ENCODE assay signal across 9 mouse cellular contexts in genomic region chr13:12473724-12474378, GRCm38 (mm10). TPM values are rescaled to one million over a fixed set of nuclear protein-coding genes. Genes with fewer than 3 reads are reported as not detected.
DNase-seq lines count a peak whose midpoint lies in the region; ATAC-seq and TF ChIP-seq lines count a peak whose summit lies in the region.
"Had no signal": no experiment of that assay in that cellular context is flagged by ENCODE, and none has a peak within 500 bp of the region (broad histone marks: within the 10 kb centered on the region; RNA-seq: fewer than 3 reads in every experiment).

No protein-coding gene starts in this region.

- no peak overlapping the region for H3K27ac ChIP-seq in embryonic facial prominence, embryonic 12.5 days
- H3K27ac ChIP-seq in heart, embryonic 16.5 days (ENCODE audit: low read length): no peak overlapping the region
- H3K27ac ChIP-seq in thymus, adult 2 months (ENCODE audit: control insufficient read depth, insufficient read depth, low read length): no peak overlapping the region
- H3K27ac ChIP-seq: heart, embryonic 15.5 days had no signal

- H3K9me3 ChIP-seq in embryonic facial prominence, embryonic 12.5 days: no peaks in the 10 kb centered on the region
- no peaks in the 10 kb centered on the region for H3K9me3 ChIP-seq in heart, embryonic 16.5 days (replicated peaks; ENCODE audit: control insufficient read depth, low read length)
- H3K9me3 ChIP-seq: heart, embryonic 15.5 days had no signal

- no peaks in the 10 kb centered on the region for H3K4me1 ChIP-seq in embryonic facial prominence, embryonic 12.5 days
- H3K4me1 ChIP-seq in heart, embryonic 16.5 days (ENCODE audit: control insufficient read depth, insufficient read depth, low read length): no peaks in the 10 kb centered on the region
- H3K4me1 ChIP-seq in lung, adult 2 months (ENCODE audit: control insufficient read depth, insufficient read depth, low read length): no peaks in the 10 kb centered on the region
- H3K4me1 ChIP-seq in thymus, adult 2 months (replicated peaks; ENCODE audit: control insufficient read depth, insufficient read depth, low read length): peaks cover 11% of the 10 kb centered on the region
- H3K4me1 ChIP-seq: heart, embryonic 15.5 days had no signal

- peak; percentile 38 for TF ChIP-seq CTCF in C2C12 (IDR thresholded peaks at IDR 0.05; ENCODE audit: control insufficient read depth, insufficient read depth, insufficient read length)
- TF ChIP-seq CTCF in lung, adult 2 months (IDR thresholded peaks at IDR 0.05; ENCODE audit: insufficient read depth, low read length): peak; percentile 64
- no peak for TF ChIP-seq CTCF in thymus, adult 2 months (IDR thresholded peaks at IDR 0.05; ENCODE audit: borderline replicate concordance, control insufficient read depth, extremely low read depth, insufficient read depth, low read length, poor library complexity)

- H3K79me3 ChIP-seq in C2C12 (ENCODE audit: low read depth): no peaks in the 10 kb centered on the region

- H3K4me2 ChIP-seq in embryonic facial prominence, embryonic 12.5 days (replicated peaks): no peak overlapping the region
- H3K4me2 ChIP-seq in heart, embryonic 16.5 days (ENCODE audit: low read depth, low read length): no peak overlapping the region
- H3K4me2 ChIP-seq: heart, embryonic 15.5 days had no signal

- ATAC-seq in embryonic facial prominence, embryonic 12.5 days (ENCODE audit: insufficient number of reproducible peaks, insufficient read depth, low FRiP score, low TSS enrichment): peak; percentile 54
- ATAC-seq in heart, embryonic 16.5 days (replicated peaks; ENCODE audit: extremely low read depth, insufficient read depth, low FRiP score): peak; percentile 47; the same call in 1 of the 2 replicates

- peak overlapping the region; percentile 46 for H3ac ChIP-seq in C2C12 (ENCODE audit: control insufficient read depth, insufficient read length, low read depth)

- peak; percentile 30 for DNase-seq in adrenal gland, adult 8-10 months
- DNase-seq in kidney, postnatal 36 days: peak; percentile 62 to 87
- DNase-seq in lung, adult 2 months: peak; percentile 74
- peak; percentile 55 for DNase-seq in ovary, postnatal 10 days (ENCODE audit: low spot score)
- peak; percentile 83 for DNase-seq in thymus, adult 2 months

- no peak overlapping the region for H3K4me3 ChIP-seq in C2C12 (ENCODE audit: insufficient read depth, poor library complexity, severe bottlenecking)
- no peak overlapping the region for H3K4me3 ChIP-seq in embryonic facial prominence, embryonic 12.5 days
- no peak overlapping the region for H3K4me3 ChIP-seq in heart, embryonic 16.5 days (ENCODE audit: low read length)
- no peak overlapping the region for H3K4me3 ChIP-seq in lung, adult 2 months (replicated peaks; ENCODE audit: extremely low read depth, low read depth, low read length)
- H3K4me3 ChIP-seq in thymus, adult 2 months (ENCODE audit: control insufficient read depth, insufficient read depth, low read length): no peak overlapping the region
- H3K4me3 ChIP-seq: heart, embryonic 15.5 days had no signal

- H3K9ac ChIP-seq in embryonic facial prominence, embryonic 12.5 days: no peak overlapping the region
- no peak overlapping the region for H3K9ac ChIP-seq in heart, embryonic 16.5 days (ENCODE audit: low read length)
- H3K9ac ChIP-seq: heart, embryonic 15.5 days had no signal

- WGBS in embryonic facial prominence, embryonic 12.5 days: 38% methylated on average over 8 of the region's 8 CpGs
- WGBS in heart, embryonic 16.5 days: 34% methylated on average over 8 of the region's 8 CpGs
- WGBS in lung, adult 2 months: 34% methylated on average over 8 of the region's 8 CpGs
- WGBS in thymus, adult 2 months: 46% methylated on average over 8 of the region's 8 CpGs

- no peaks in the 10 kb centered on the region for H3K79me2 ChIP-seq in C2C12 (ENCODE audit: control insufficient read depth, insufficient read depth)

- no peak for TF ChIP-seq POLR2A in lung, adult 2 months (IDR thresholded peaks at IDR 0.05; ENCODE audit: borderline replicate concordance, extremely low read depth, low read depth, low read length)
- no peak for TF ChIP-seq POLR2A in thymus, adult 2 months (IDR thresholded peaks at IDR 0.05; ENCODE audit: control insufficient read depth, extremely low read depth, insufficient read depth, low read length, poor library complexity)

- H3K36me3 ChIP-seq in C2C12 (ENCODE audit: control insufficient read depth, insufficient read depth): no peaks in the 10 kb centered on the region
- H3K36me3 ChIP-seq in embryonic facial prominence, embryonic 12.5 days: 0 out of 2 replicates have a peak, but pooled peaks cover 5% of the 10 kb centered on the region
- no peaks in the 10 kb centered on the region for H3K36me3 ChIP-seq in heart, embryonic 16.5 days (ENCODE audit: control insufficient read depth, insufficient read depth)
- H3K36me3 ChIP-seq in thymus, adult 2 months (ENCODE audit: control insufficient read depth, insufficient read depth, low read length): no peaks in the 10 kb centered on the region
- H3K36me3 ChIP-seq: heart, embryonic 15.5 days had no signal

- H3K27me3 ChIP-seq in C2C12 (ENCODE audit: control insufficient read depth, insufficient read depth, insufficient read length): no peaks in the 10 kb centered on the region
- H3K27me3 ChIP-seq in embryonic facial prominence, embryonic 12.5 days: no peaks in the 10 kb centered on the region
- H3K27me3 ChIP-seq in heart, embryonic 16.5 days (ENCODE audit: control insufficient read depth, insufficient read depth, low read length): no peaks in the 10 kb centered on the region
- no peaks in the 10 kb centered on the region for H3K27me3 ChIP-seq in thymus, adult 2 months (ENCODE audit: control insufficient read depth, insufficient read depth, low read length)
- H3K27me3 ChIP-seq: heart, embryonic 15.5 days had no signal

TF ChIP-seq in C2C12, 6 proteins besides CTCF, POLR2A, EP300 and RAD21:
- TF ChIP-seq MYOG (IDR thresholded peaks at IDR 0.05; ENCODE audit: control insufficient read depth, extremely low read depth, insufficient read length) (no peak), FOSL1 (IDR thresholded peaks at IDR 0.05; ENCODE audit: insufficient read depth, low read length, poor library complexity, severe bottlenecking) (no peak), MAX (IDR thresholded peaks at IDR 0.05) (no peak), MYOD1 (IDR thresholded peaks at IDR 0.05; ENCODE audit: control insufficient read depth, insufficient read length, low read depth) (no peak), USF1 (IDR thresholded peaks at IDR 0.05; ENCODE audit: low read depth) (no peak), CEBPB (IDR thresholded peaks at IDR 0.05; ENCODE audit: low read depth) (no peak)
TF ChIP-seq in C2C12: peak in this region for 0.

RNA-seq across cellular contexts. Expression of gene Lgals8, which starts 9.1 kb away (rescaled TPM):
- polyA plus RNA-seq in C2C12 (2012; fragmentation: generic; extraction: Trizol): 16.3 TPM
- 100 to 1,000 TPM in 2 of 4 experiments, 10 to 100 TPM in 2; 74.5 to 127 (median 102) TPM for total RNA-seq in adrenal gland, adult 8-10 months (2022)
- polyA plus RNA-seq in embryonic facial prominence, embryonic 12.5 days (2016; fragmentation: Nextera tagmentation; extraction: Ambion mirVana): 18.0 and 20.5 TPM in 2 replicates
- polyA plus RNA-seq in heart, embryonic 16.5 days (2015; fragmentation: Nextera tagmentation; extraction: Ambion mirVana): 17.9 and 19.8 TPM in 2 replicates
- polyA plus RNA-seq in lung, adult 2 months (2012; rRNA removed): 23.5 and 36.3 TPM in 2 replicates
- polyA plus RNA-seq in thymus, adult 2 months (2012; rRNA removed): 35.9 and 37.6 TPM in 2 replicates

RNA-seq across cellular contexts. Expression of gene Edaradd, which starts 46.4 kb away (rescaled TPM):
- polyA plus RNA-seq in C2C12 (2012; fragmentation: generic; extraction: Trizol): not detected
- total RNA-seq in adrenal gland, adult 8-10 months (2022): under 1 TPM; 0.06 to 0.24 (median 0.08) TPM
- 4.1 and 4.6 TPM in 2 replicates for polyA plus RNA-seq in embryonic facial prominence, embryonic 12.5 days (2016; fragmentation: Nextera tagmentation; extraction: Ambion mirVana)
- polyA plus RNA-seq in heart, embryonic 16.5 days (2015; fragmentation: Nextera tagmentation; extraction: Ambion mirVana): 0.90 and 2.2 TPM in 2 replicates
- polyA plus RNA-seq in lung, adult 2 months (2012; rRNA removed): 0.28 and 0.53 TPM in 2 replicates
- polyA plus RNA-seq in thymus, adult 2 months (2012; rRNA removed): 9.6 and 9.8 TPM in 2 replicates

Comparison
In these comparisons a context has a peak if more than half of its experiments do, and no peak if none do; other contexts are left out.
1. DNase-seq: peak in every context shown above with its lines; median percentile 83 in thymus, adult 2 months; 74 in kidney, postnatal 36 days; 74 in lung, adult 2 months; 55 in ovary, postnatal 10 days; 30 in adrenal gland, adult 8-10 months.